Mouse (Mus musculus): Measurements from ENCODE around the gene Atp2a3.

DNA sequence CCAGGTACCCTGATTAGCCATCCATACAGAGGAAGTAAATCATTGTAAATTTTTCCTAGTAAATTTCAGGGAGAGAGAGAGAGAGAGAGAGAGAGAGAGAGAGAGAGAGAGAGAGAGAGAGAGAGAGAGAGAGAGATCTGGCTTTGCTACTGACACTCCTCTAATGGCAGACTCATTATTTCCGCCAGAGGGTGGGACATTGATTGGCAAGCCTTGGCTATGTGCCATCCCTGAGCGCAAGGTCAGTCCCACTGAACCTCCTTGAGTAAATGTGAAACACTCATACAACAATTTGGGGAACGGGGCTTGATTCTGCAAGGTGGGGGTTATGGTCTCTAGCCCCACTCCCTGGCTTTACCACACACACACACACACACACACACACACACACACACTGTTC lies 46.1 kb downstream of the Atp2a3 start:
- no peak for TF ChIP-seq POLR2A (IDR thresholded peaks at IDR 0.05; ENCODE audit: borderline replicate concordance, control insufficient read depth, low read depth, low read length)
- TF ChIP-seq CTCF (IDR thresholded peaks at IDR 0.05; ENCODE audit: control insufficient read depth, insufficient read depth, low read length): no peak
